Mouse (Mus musculus): Measurements from ENCODE around the gene 2010003K11Rik.

2010003K11Rik gene

DNA sequence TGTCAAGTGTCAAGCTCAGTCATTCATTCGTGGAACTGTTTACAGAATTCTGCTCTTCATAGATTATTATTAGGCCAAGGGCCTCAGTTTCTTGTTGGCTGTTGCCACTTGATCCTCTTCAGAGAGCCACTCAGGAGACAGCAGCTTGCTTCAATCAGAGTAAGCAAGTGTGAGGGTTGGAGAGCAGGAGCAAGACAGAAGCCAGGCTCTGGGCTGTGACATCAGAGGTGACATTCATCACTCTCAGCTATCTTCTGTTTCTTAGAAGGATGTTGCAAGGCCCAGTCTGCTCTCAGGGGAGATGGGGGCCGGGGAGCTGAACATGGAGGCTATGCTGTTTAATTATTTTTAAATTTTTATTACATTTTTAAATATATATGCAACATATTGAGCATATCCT, 4.3 kb upstream of the 2010003K11Rik start:
- in situ Hi-C loops (cut with MboI; ENCODE audit: unreplicated experiment in 2 of 2), result no loop called here

DNA sequence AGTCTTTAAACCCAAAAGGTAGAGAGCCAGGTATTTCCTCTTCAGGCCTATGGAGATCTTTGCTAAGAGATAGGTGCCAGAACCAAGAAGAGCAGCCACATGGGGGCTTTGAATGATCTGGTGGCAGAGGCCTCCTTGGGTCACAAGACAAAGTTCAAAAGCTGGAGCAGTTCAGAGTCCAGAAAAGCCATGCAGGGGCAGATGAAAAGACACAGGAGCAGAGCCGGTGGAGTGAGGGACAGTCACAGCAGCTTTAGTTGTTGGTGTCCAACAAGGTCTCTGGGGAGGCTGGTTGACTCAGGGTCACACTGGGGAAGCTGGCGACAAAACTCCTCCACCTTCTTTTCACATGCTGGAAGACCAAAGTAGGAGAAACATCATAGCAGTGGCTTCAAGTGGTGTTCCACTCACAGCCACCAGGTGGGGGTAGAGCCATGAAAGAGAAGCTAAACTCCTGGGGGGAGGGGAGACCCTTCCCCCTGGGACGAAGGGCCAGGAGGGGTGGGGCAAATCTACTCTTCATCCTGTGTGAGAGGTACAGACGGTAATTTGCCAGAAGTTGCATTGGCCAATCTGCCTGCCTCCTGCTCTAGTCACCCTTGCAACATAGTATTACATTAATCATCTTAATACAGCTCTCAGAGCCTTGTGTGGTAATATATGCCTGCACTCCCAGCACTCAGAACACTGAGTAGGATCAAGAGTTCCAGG, 965 bp downstream of the 2010003K11Rik start:
- in situ Hi-C loops (cut with MboI; ENCODE audit: unreplicated experiment in 2 of 2), result loop anchor here (5.0 to 10.0 kb wide), 6 partner anchors 77 to 505 kb away; partner anchors contain the start of gene Rce1 (in 2 of the 2)

DNA sequence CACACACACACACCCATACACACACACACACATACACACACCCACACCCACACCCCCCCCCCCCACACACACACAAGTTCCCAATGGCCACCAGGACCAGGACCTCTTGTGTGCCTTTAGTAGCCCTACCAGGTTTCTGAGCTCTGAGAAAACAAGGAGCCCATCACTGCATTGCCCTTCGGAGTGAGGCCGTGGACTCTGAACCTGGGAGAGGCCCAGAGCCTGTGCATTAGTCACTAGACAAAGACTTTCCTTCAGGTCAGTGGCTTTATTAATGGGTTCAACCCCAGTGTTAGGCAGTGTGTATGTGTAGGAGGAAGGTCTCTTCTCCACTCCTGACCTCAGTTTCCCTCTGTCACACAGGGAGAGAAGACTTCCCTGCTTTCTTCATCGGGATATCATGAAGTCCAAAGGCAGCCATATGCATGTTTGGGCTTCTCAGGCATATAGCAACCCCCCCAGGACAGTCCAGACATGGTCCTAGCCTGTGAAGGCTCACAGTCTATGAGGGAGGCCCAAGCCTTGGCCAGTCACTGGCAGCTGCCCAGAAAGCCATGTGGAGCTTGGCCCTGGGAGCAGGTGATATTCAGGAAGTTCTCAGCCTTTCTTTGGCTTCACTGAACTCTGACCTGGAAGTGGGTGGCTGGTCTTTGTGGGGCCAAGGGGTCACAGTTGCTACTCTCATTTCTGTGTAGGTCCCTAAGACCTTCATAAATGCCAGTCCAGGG, 1.7 kb downstream of the 2010003K11Rik start:
- in situ Hi-C loops (cut with MboI; ENCODE audit: unreplicated experiment in 2 of 2), result loop anchor here (5.0 to 10.0 kb wide), 6 partner anchors 78 to 506 kb away; partner anchors contain the start of gene Rce1 (in 2 of the 2)

DNA sequence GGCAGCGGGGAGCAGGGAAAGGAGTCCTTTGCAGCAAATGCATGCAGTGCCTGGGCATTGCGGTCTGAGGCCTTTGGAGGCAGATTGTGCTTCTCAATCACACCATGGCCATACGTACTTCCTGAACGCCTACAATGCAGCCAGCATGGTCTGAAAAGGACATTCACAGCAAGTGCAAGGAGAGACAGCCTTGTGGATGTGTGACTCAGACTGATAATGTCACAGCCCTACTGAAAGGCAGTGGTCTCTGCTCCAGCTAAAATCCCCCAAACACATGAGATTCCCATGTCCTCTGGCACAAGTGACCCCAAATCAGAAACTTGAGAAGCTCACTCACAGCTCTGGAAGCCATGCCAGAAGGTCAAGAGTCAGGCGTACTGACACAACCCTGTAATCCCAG, 2.6 kb downstream of the 2010003K11Rik start:
- in situ Hi-C loops (cut with MboI; ENCODE audit: unreplicated experiment in 2 of 2), result loop anchor here (5.0 to 10.0 kb wide), 6 partner anchors 79 to 506 kb away; partner anchors contain the start of gene Rce1 (in 2 of the 2)

DNA sequence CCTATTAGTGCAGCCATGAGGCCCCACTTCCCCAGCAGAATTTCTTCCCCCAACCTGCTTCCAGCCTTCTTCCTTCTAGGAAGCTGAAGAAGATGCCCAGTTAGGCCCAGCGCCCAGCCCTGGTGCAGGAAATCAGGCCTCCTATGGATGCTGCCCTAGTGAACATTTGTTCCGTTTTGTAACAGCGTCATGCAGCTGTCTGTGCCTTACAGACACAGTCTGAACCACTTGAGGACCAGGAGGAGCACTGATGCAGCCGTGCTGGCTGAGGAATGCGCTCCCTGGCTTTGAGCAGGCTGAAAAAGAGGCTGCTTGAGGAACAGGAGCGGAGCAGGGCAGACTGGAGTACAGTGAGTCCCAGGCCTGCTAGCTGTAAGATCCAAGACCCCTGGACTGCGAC, 3.7 kb downstream of the 2010003K11Rik start:
- in situ Hi-C loops (cut with MboI; ENCODE audit: unreplicated experiment in 2 of 2), result loop anchor here (5.0 to 10.0 kb wide), 6 partner anchors 80 to 508 kb away; partner anchors contain the start of gene Rce1 (in 2 of the 2)

DNA sequence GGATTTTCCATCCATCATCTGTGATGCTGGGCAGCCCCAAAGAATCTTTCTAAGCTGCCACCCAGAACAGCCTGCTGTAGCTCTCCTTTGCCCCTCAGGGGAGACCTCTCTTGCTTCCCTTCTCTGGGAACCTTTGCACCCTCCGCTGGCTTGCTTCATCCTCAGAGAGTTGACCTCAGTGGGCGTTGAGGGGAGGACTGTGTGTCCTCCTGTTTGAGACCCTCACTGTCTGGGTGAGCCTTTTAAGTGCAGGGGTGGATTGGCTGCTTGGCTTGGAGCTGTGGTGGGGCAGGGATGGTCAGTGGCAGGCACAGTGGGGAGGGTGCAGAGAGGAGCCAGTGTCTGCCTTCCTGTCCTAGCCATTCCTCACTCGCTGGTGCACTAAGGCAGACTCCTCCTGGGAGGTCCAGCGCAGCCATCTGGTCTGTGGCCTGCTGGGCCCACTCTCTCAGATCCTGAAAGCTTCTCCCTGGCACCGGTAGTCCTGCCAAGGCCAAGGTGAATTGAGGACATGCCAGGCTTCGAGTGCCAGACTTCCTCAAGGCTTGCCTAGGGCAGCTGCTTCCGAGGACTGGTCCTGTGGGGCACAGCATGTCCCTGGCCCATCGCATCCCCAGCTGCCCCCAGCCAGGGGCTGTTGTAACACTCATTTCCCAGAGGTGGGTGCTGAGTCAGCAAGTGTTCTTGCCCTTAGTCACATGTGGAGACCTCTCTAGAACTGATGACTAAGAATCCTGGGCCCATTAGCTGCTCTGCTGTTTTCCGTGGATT, 5.7 kb downstream of the 2010003K11Rik start:
- in situ Hi-C loops (cut with MboI; ENCODE audit: unreplicated experiment in 2 of 2), result loop anchor here (10.0 kb wide), 2 partner anchors 82 to 132 kb away; partner anchors contain the start of gene Rce1 (in 1 of the 2)

DNA sequence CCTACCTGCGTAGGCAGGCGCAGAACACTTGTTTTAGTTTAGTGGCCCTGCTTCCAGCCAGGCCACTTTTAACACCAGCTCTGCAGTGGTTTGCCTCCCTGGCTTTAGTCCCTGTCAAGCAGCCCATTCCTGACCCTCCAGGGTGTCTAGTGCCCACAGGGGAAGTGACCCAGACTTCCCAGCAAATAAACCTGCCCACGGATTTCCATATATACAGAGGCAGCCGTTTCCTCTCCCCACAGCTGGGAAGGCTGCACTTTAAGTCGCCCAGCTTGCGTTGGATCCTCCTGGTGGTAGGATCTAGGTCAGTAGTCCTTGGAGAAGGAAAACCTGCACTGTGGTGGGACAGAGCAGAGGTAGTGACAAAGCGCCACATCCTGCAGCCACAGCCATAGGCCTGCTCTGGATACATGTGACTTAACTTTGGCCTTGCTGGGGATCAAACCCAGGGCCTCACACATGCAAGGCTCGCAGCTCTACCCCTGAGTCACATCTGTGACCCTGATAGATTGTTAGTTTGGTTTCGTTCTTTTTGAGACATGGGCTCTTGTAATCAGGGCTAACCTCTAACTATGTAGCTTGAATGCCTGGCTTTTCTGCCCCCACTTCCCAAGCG, 7.2 kb downstream of the 2010003K11Rik start:
- in situ Hi-C loops (cut with MboI; ENCODE audit: unreplicated experiment in 2 of 2), result loop anchor here (10.0 kb wide), 2 partner anchors 84 to 134 kb away; partner anchors contain the start of gene Rce1 (in 1 of the 2)

DNA sequence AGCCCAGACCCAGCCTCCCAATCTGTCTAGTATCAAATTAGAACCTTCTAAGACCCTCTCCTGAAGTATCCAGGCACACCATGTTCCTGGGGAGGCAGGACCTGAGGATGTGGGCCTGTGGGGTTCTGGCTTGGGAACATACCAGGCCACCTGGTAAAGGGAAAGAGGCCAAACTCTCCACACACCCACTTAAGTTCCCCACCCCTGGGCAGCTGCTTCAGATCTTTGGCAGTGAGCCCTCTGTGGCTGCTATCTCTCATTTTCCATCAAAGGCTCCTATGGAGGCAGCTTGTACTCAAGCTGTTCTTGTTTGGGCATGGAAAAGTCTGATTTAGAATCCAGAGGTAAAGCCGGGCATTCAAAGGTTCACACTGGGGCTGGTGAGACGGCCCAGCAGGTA, 10.5 kb downstream of the 2010003K11Rik start:
- in situ Hi-C loops (cut with MboI; ENCODE audit: unreplicated experiment in 2 of 2), result no loop called here

DNA sequence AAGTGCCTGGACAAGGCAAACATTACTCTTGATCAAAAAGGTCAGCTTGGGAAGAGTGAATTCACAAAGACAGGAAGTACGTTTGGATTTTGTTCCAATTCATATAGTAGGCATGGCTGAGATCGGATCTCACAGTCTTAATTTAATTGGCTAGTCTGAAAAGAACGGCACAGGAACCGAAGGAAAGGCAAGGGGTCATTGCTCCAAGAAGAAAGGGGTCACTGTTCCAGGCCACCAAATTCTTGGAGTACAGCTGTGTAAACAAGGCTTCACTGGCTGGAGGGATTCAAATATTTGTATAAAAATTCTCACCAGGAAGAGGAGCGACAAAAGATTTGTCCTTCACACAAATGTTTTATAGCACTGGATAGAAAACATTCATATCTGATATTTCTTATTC, 13.4 kb downstream of the 2010003K11Rik start:
- in situ Hi-C loops (cut with MboI; ENCODE audit: unreplicated experiment in 2 of 2), result no loop called here

DNA sequence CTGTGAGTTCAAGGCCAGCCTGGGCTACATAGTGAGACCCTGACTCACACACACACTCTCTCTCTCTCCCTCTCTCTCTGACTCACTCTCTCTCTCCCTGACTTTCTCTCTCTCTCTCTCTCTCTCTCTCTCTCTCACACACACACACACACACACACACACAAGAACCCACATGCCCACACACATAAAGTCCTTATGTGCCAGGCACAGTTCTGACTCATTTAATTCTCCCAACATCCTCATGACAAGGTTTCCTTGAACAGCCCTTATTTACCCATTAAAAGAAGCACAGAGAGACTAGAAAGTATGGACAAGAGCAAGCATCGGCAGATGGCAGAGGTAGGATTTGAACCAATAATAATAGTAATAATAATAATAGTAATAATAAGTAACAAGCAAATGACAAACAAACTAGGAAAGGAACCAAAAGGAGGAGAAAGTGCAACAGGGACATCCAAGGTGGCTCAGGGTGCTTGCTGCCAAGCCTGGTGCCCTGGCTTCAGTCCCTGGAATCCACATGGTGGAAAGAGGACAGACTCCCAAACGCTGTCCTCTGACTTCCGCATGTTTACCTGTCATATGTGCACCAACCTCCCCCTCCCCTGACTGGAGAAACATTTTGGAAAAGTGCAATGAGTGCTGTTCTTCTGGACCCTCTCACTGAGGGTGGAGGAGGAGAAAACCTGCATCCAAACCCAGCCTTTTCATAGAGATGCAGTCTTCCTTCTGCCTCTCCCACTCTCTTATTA, 16.1 kb downstream of the 2010003K11Rik start:
- in situ Hi-C loops (cut with MboI; ENCODE audit: unreplicated experiment in 2 of 2), result no loop called here

DNA sequence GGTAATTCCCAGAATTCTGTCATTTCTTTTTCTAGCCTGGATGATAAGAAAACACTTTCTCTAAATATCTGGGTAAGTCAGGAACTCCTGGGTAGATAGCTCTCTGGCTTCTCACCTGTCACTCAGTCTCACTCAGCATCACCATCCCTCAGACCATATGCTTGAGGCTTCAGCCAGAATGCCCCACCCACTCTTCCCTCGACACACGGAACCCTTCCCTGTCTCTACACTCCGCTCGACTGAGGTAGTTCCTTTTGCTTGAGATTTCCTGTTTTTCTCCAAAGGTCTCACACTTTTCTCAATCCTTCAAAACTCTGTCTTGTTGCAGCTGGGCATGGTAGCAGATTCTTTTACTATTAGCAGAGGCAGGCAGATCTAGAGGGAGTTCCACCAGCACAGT, 17.1 kb downstream of the 2010003K11Rik start:
- in situ Hi-C loops (cut with MboI; ENCODE audit: unreplicated experiment in 2 of 2), result no loop called here

DNA sequence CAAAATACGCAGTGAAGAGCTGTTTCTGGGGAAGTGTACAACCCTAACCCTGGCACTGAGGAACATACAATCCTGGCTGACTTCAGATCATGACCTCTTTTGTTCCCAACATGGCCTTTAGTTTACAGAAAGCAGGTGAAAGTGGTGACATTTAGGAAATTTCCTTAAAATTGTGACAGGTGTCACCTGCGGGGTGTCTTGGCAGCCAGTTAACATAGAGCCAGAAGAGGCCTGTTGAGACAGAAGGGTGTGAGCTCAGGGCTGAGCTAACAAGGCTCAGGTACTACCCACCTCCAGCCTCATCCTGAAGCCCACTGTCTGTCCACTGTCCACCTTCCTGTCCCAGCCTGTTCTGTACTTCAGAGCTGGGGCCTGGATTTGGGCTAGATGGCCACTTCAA, 18.3 kb downstream of the 2010003K11Rik start:
- in situ Hi-C loops (cut with MboI; ENCODE audit: unreplicated experiment in 2 of 2), result no loop called here

DNA sequence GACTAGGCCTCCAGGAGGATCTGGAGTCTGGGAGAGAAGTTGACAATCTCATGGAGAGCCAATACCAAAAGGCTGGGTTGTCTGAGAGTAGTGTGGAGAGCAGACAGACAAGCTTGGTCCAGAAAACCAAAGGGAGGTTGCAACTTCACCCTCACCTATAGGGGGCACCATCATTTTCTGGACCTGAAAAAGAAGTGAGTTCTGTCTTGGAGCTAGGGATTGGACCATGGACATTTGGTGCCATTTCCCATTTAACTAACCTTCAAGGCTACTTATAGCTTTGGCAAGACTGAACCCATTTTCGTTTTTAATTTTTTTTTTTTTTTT, 20.2 kb downstream of the 2010003K11Rik start:
- in situ Hi-C loops (cut with MboI; ENCODE audit: unreplicated experiment in 2 of 2), result no loop called here

DNA sequence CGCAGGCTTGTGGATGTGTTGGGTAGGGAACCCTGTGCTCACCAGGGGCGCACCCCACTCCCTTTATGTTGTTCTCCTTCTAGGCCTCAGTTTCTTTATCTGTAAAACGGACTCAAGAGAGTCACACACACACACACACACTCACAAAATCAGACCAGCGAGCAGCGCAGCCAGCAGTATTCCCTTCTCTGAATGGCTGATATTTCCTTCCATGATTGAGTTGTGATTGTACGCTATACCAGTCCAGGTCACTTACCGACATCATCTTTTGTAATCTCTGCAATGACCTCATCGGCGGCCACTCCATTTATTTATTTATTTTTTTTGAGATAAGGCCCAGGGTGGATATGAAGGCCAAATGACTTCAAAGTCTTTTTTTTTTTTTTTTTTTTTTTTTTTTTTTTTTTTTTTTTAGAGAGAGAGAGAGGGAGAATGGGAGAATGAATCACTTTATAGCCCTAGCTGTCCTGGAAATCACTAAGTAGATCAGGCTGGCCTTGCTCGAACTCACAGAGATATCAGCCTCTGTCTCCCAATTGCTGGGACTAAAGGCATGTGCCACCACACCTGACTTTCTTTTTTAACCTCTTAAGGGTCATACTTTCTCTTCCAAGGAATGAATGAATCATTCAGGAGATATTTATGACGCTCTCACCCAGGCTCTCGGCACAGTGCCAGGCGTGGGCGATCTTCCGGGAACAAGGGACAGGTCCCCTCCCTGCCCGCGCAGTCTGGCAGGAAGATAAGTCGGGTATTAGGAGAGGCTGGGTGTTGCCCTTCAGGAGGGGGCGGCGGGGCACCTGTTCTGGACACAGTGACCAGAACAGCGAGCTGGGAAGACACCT, 20.8 kb downstream of the 2010003K11Rik start, which contains the start of gene Syt12:
Gene Syt12, minus strand, starts transcription at position 103 of the 845 bp plus-strand sequence.
- in situ Hi-C loops (cut with MboI; ENCODE audit: unreplicated experiment in 2 of 2), result no loop called here

DNA sequence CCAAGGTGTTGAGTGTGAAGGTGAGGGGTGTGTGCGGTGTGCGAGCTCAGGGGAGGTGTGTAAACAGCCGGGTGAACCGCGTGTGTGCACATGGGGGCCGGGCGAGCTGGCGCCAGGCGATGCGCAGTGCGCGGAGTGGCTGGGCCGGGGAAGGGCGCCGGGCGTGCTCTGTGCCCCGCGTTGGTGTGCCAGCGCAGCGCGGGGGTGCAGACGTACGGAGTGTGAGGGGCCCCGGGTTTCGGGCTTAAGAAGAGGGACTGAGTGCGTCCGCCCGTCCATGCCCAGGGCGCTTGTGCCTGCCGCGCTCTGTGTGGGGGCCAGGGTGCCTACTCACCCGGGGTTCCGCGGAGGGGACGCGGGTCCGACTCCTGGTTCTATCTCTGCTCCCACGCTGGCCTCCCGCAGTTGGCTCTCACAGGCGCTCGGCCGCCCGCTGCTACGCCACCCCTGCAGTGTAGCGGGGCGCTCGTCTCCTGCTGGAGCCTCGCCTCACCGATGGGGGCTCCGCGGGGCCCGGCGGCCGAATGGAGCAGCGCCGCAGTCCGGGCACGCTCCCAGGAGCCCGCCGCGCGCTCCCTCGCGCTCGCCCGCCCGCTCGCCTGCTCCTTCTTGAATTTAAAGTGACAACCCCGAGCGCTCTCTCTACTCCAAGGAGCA, 21.7 kb downstream of the 2010003K11Rik start:
- in situ Hi-C loops (cut with MboI; ENCODE audit: unreplicated experiment in 2 of 2), result no loop called here

DNA sequence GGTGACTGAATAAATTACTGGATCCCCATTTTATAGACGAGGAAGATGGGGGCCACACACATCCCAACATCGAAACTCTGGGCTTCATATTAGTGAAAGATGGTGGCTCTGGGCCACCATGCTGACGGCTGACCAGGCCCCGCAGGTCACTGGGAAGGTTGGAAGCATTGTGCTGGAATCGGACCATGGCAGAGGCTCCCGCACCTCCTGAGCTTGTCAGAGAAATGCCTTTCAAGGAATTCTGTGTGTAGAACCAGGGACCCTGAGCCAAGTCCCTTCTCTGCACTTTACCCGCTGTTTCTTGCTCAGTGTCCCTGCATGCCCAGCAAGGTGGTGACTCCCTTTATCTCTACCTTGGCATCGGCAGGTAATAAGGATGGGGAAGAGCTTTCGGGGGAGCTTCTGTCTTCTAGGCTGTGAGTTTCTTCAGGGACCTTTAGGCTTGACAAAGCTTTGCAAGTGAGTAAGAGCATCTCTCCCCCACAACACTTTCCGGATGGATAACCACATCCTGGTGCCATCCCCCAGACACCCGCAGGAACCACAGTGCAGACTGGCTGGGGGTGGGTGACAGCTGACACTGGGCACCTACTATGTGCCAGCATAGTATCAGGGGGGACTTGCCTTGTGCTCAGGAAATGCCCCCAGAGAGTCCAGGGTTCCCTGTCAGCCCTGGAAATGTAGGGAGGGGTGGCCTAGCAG, 23.0 kb downstream of the 2010003K11Rik start:
- in situ Hi-C loops (cut with MboI; ENCODE audit: unreplicated experiment in 2 of 2), result no loop called here

DNA sequence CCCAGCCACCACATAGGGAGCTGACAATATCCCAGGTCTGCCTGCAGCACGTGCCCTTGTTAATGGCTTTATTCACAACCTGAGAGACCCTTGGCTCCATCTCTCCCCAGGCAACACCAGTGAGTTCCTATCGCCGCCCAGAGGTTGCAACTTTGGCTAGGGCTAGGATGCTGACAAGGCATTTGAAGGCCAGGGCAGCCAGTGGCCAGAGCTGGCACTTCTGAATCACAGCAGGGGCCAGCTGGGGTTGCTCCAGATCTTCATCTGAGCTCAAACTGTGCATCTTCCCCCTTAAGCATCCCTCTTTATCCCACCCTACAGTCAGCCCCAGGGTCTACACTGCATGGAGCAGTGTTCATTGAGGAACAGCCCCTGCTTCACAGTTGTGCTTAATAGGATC, 23.6 kb downstream of the 2010003K11Rik start:
- in situ Hi-C loops (cut with MboI; ENCODE audit: unreplicated experiment in 2 of 2), result no loop called here

DNA sequence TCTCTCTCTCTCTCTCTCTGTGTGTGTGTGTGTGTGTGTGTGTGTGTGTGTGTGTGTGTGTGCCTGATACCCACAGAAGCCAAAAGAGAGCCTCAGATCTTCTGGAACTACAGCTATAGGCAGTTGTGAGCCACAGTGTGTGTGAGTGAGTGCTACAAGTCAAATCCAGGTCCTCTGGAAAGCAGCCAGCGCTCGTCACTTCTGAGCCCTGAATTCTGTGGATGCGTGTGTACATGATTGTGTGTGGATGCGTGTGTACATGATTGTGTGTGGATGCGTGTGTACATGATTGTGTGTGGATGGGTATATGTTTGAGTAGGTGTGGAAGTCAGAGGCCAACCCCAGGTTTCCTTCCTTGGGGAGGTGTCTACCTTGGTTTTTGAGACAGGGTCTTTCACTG, 24.8 kb downstream of the 2010003K11Rik start:
- in situ Hi-C loops (cut with MboI; ENCODE audit: unreplicated experiment in 2 of 2), result no loop called here
